Mouse (Mus musculus) neural tube, embryonic 12.5 days (tissue): ENCODE data around the gene Gm20518. TPM values are rescaled to one million over a fixed set of nuclear protein-coding genes. Genes with fewer than 3 reads are reported as not detected.

Experiments used
- ATAC-seq: fragments of 200-750 bp; cut with Nextera tagmentation; 2 replicates; pipeline ENCODE4 v1.8.0; 2017; ENCODE audit warnings: low read depth, mild to moderate bottlenecking, moderate TSS enrichment, moderate library complexity; ENCODE audit not compliant: low FRiP score
- H3K27ac ChIP-seq: fragments of 300-500 bp; sonication (generic); 2 replicates; pipeline ENCODE4 v1.5.1; 2016
- H3K27me3 ChIP-seq: fragments of 300-500 bp; sonication (generic); replicated peaks from 2 replicates; pipeline ENCODE4 v1.6.1; 2016; ENCODE audit warnings: mild to moderate bottlenecking
- H3K36me3 ChIP-seq: fragments of 300-500 bp; sonication (generic); 2 replicates; pipeline ENCODE4 v1.6.1; 2016; ENCODE audit warnings: mild to moderate bottlenecking
- H3K4me1 ChIP-seq: fragments of 300-500 bp; sonication (generic); 2 replicates; pipeline ENCODE4 v1.6.1; 2016
- H3K4me2 ChIP-seq: fragments of 300-500 bp; sonication (generic); replicated peaks from 2 replicates; pipeline ENCODE4 v1.6.1; 2016; ENCODE audit warnings: mild to moderate bottlenecking
- H3K4me3 ChIP-seq: fragments of 300-500 bp; sonication (generic); 2 replicates; pipeline ENCODE4 v1.5.1; 2016
- H3K9ac ChIP-seq: fragments of 300-500 bp; sonication (generic); 2 replicates; pipeline ENCODE4 v1.6.1; 2016; ENCODE audit warnings: mild to moderate bottlenecking
- H3K9me3 ChIP-seq: fragments of 300-500 bp; sonication (generic); 2 replicates; pipeline ENCODE4 v1.6.1; 2016; ENCODE audit warnings: mild to moderate bottlenecking
- WGBS: fragments of 180-500 bp; shearing (Covaris S2); methylation state at CpG from one replicate; pipeline ENCODE4 v1.1.7; 2016; 5-methylcytosine and 5-hydroxymethylcytosine counted together
- polyA plus RNA-seq: library from polyadenylated mRNA; unstranded; fragments of >200 nt; fragmentation: Nextera tagmentation; extraction: Ambion mirVana; gene quantifications from 2 replicates; pipeline ENCODE4 v1.2.1, GENCODE M21; 2016

The Gm20518 gene
- polyA plus RNA-seq, 1 experiment from 2014 or later = 0.43 TPM

DNA sequence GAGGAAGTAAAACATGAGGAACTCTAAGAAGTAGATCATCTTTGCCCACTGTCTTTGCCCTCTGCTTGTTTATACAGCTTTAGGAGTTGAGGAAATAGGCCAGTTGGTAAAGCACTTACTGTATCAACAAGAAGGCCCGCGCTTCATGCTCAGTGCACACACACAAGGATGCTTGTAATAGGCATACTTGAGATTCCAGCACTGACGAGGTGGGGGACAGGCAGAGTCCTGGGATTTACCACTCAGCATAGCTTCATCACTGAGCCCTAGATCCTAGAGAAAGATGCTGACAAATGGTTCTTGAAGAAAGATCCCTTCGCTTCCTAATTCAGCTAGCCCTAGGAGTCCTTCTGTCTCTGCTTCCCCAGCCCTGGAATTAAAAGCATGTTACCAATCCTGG, 78.3 kb downstream of the Gm20518 start:
- peaks cover 45% of the 10 kb centered on the region for H3K27me3 ChIP-seq
- no peak overlapping the region for H3K4me3 ChIP-seq
- H3K27ac ChIP-seq = no peak overlapping the region
- no peak overlapping the region for H3K9ac ChIP-seq
- ATAC-seq = no peak
- peaks cover 26% of the 10 kb centered on the region for H3K4me1 ChIP-seq
- H3K36me3 ChIP-seq = no peaks in the 10 kb centered on the region
- no peak overlapping the region for H3K4me2 ChIP-seq
- no peaks in the 10 kb centered on the region for H3K9me3 ChIP-seq
- WGBS = 53% methylated on average over 4 of the region's 4 CpGs

DNA sequence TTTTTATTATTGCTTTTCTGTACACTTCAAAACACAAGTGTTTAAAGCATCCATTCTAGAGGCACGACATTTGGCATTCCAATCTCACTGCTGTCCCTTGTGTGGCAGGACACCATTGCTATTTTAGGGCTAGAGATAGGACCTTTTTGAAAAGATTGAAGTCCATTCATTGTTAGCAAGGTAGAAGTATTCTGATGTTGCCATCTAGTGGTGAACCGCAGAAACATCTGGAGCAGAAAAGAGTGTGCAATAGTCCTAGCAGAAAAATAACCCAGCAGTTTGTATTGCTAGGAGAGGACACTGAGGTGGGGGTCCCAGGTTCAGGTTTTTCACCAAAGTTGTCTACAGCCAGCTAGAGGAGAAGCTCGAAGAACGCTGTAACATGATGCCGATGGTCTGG, 79.4 kb downstream of the Gm20518 start:
- H3K27me3 ChIP-seq = peaks cover 46% of the 10 kb centered on the region
- 10% methylated on average over 5 of the region's 5 CpGs for WGBS
- no peak overlapping the region for H3K4me3 ChIP-seq
- H3K4me1 ChIP-seq = peaks cover 32% of the 10 kb centered on the region
- no peak overlapping the region for H3K4me2 ChIP-seq
- no peak overlapping the region for H3K27ac ChIP-seq
- no peak for ATAC-seq
- H3K36me3 ChIP-seq = no peaks in the 10 kb centered on the region
- no peak overlapping the region for H3K9ac ChIP-seq
- H3K9me3 ChIP-seq = no peaks in the 10 kb centered on the region

DNA sequence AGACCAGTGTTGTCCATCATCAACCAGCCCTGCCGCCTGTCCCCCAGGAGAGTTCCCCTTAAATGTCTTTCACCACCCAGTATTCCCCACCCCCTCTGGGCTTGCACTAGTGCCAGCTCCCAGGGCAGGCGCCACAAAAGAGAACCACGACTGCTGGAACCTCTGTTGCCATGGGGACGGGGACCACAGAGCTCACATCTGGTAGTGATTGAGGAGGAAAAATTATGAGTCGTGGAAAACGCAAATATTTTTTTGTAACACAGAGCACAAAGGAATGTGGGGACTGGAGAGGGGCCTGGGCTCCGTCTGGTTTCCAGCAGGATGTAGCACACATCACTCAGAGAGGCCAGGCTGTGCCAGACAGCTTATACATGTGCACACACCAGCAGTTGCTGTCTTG, 81.8 kb downstream of the Gm20518 start:
- 24% methylated on average over 7 of the region's 7 CpGs for WGBS
- peaks cover 55% of the 10 kb centered on the region for H3K27me3 ChIP-seq
- H3K36me3 ChIP-seq = no peaks in the 10 kb centered on the region
- no peak overlapping the region for H3K4me3 ChIP-seq
- ATAC-seq = no peak
- H3K9ac ChIP-seq = no peak overlapping the region
- H3K4me2 ChIP-seq = no peak overlapping the region
- H3K27ac ChIP-seq = no peak overlapping the region
- no peaks in the 10 kb centered on the region for H3K9me3 ChIP-seq
- peaks cover 34% of the 10 kb centered on the region for H3K4me1 ChIP-seq

DNA sequence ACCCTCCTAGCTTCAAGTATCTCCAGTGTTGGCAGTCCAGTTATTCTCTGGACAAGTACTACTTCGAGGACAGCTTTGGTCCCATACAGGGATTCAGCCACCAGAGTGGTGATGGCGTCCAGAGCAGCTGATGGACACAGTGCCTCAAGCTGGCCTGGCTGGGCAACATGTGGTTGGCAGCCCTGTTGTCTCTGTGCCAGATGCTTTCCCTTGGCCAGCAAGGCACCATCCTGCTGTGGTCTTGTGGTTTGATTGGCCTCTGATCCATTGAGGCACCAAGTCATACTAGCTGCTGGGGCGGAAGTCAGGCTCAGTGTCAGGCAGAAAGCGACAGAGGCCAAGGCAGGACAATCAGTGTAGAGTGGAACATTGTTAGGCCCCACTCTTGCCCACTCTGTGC, 82.3 kb downstream of the Gm20518 start:
- no peaks in the 10 kb centered on the region for H3K9me3 ChIP-seq
- no peak overlapping the region for H3K27ac ChIP-seq
- peaks cover 39% of the 10 kb centered on the region for H3K4me1 ChIP-seq
- H3K27me3 ChIP-seq = peaks cover 55% of the 10 kb centered on the region
- H3K4me3 ChIP-seq = no peak overlapping the region
- ATAC-seq = no peak
- H3K36me3 ChIP-seq = no peaks in the 10 kb centered on the region
- no peak overlapping the region for H3K4me2 ChIP-seq
- WGBS = 78% methylated on average over 4 of the region's 4 CpGs
- no peak overlapping the region for H3K9ac ChIP-seq

DNA sequence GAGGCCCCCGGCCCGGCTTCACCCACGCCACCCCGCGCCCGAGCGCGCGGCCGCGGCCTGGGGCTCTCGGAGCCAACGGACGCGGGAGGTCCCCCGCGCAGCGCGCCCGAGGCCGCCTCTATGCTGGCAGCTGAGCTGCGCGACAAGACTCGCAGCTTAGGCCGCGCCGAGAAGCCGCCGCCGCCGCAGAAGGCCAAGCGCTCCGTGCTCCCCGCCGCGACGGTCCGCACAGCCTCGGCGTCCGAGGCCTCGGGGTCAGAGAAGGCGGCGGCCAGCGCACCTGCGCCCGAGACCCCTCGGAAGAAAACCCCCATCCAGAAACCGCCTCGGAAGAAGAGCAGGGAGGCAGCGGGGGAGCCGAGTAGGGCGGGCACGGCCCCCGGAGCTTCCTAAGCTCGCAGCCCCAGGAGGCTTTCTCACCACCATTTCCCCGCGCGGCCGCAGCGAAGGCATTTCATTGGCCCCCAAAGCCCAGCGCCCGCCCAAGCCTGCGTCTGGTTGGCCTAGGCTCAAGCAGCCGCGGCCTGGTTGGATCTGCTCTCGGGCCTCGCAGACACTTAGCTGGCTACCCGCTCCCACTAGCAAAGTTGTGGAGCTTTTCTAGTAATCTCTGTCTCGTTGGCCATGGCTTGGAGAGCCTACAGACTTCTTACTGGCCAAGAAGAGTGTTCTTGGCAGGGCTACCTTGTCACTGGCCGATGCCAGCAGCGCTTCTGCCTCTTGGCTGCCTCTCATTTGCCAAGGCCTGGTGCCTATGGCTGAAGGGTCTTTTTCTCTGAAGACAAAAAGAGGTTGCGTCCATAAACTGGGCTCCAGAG, 84.1 kb downstream of the Gm20518 start:
- WGBS = 2% methylated on average over 71 of the region's 73 CpGs
- Histone ChIP-seq H3K36me3 (no peaks in the 10 kb centered on the region), H3K4me1 (peaks cover 55% of the 10 kb centered on the region), H3K9me3 (no peaks in the 10 kb centered on the region), H3K9ac (peak overlapping the region; percentile 88), H3K27ac (peak overlapping the region; percentile 47; the same call in 1 of the 2 replicates), H3K4me2 (peak overlapping the region; percentile 97), H3K4me3 (peak overlapping the region; percentile 59), H3K27me3 (peaks cover 65% of the 10 kb centered on the region)
- ATAC-seq = peak; percentile 82

DNA sequence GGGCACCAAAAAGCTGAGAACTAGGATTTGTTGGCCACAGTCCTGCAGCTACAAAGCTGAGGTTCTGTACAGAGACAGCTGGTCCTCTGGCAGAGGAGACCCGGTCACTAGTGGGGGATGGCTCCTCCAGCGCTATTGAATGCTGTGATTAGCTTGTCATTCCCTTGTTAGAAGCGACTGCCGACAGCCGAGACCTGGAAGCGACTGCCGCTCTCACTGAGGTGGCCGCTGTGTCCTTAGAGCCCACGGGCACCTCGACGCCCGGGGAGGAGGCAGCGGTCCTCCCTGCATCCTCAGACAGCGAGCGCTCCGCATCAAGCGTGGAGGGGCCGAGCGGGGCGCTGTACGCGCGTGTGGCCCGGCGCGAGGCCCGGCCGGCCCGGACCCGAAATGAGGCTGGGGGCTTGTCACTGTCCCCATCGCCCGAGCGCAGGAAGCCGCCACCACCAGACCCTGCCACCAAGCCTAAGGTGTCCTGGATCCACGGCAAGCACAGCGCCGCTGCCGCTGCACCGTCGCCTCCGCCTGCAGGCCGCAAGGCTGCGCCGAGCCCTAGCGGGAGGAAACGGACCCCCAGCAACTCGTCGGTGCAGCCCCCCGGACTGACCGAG, 84.8 kb downstream of the Gm20518 start:
- 4% methylated on average over 50 of the region's 50 CpGs for WGBS

DNA sequence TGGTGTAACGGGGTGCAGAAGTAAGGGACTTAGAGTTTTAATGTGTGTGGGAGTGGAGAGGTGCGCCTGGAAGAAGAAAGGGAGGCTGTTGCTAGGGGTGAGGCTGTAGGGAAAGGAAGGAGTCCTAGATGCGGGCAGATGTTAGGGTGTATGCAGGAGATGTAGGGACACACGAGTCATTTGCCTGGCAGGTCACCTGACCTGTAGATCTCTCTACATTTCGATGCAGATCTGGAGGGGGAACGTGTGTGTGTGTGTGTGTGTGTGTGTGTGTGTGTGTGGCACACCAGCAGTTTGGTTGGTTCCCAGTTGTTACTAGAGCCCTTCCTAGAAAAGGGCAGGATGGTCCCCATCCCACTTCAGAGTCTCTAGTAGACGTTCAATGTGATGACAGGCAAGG, 86.5 kb downstream of the Gm20518 start:
- H3K36me3 ChIP-seq = no peaks in the 10 kb centered on the region
- ATAC-seq = no peak
- peaks cover 75% of the 10 kb centered on the region for H3K27me3 ChIP-seq
- H3K9me3 ChIP-seq = no peaks in the 10 kb centered on the region
- H3K27ac ChIP-seq = no peak overlapping the region
- no peak overlapping the region for H3K4me3 ChIP-seq
- WGBS = 10% methylated on average over 7 of the region's 7 CpGs
- 0 out of 2 replicates have a peak overlapping the region, but pooled peaks have one; percentile 35 for H3K9ac ChIP-seq
- peak overlapping the region; percentile 62 for H3K4me2 ChIP-seq
- H3K4me1 ChIP-seq = peaks cover 59% of the 10 kb centered on the region

More for the DNA sequence above, 84.8 kb downstream of the Gm20518 start:
- Histone ChIP-seq H3K9me3 (no peaks in the 10 kb centered on the region), H3K4me2 (peak overlapping the region; percentile 97), H3K36me3 (no peaks in the 10 kb centered on the region), H3K9ac (peak overlapping the region; percentile 88), H3K4me3 (peak overlapping the region; percentile 59), H3K27ac (peak overlapping the region; percentile 47; the same call in 1 of the 2 replicates), H3K4me1 (peaks cover 61% of the 10 kb centered on the region), H3K27me3 (peaks cover 72% of the 10 kb centered on the region)
- ATAC-seq = peak; percentile 20

DNA sequence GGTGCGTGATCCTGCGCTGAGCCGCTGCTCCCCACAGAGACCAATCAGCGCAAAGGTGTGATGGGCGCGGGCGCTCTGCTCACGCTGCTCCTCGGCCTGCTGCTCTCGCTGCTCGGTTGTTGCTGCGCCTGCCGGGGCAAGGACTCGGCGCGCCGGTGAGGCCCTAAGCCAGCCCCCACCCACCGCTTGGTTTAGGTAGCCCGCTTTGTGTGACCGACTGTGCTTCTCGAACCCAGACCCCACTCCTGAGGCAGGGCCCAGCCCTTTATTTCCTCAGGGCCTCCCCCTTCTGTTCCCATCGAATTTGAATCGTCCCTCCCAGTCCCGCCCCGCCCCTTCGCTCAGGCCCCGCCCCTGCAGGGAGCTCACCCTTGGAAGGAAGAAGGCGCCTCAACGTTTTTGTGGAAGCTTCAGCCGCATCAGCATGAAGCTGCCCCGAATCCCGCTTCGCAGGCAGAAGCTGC, 87.0 kb downstream of the Gm20518 start:
- peaks cover 54% of the 10 kb centered on the region for H3K4me1 ChIP-seq
- H3K9ac ChIP-seq = 0 out of 2 replicates have a peak overlapping the region, but pooled peaks have one; percentile 35
- H3K4me2 ChIP-seq = peak overlapping the region; percentile 62
- H3K9me3 ChIP-seq = no peaks in the 10 kb centered on the region
- no peaks in the 10 kb centered on the region for H3K36me3 ChIP-seq
- H3K4me3 ChIP-seq = peak overlapping the region; percentile 24
- peaks cover 77% of the 10 kb centered on the region for H3K27me3 ChIP-seq
- no peak for ATAC-seq
- H3K27ac ChIP-seq = no peak overlapping the region
- under 1% methylated on average over 33 of the region's 33 CpGs for WGBS

DNA sequence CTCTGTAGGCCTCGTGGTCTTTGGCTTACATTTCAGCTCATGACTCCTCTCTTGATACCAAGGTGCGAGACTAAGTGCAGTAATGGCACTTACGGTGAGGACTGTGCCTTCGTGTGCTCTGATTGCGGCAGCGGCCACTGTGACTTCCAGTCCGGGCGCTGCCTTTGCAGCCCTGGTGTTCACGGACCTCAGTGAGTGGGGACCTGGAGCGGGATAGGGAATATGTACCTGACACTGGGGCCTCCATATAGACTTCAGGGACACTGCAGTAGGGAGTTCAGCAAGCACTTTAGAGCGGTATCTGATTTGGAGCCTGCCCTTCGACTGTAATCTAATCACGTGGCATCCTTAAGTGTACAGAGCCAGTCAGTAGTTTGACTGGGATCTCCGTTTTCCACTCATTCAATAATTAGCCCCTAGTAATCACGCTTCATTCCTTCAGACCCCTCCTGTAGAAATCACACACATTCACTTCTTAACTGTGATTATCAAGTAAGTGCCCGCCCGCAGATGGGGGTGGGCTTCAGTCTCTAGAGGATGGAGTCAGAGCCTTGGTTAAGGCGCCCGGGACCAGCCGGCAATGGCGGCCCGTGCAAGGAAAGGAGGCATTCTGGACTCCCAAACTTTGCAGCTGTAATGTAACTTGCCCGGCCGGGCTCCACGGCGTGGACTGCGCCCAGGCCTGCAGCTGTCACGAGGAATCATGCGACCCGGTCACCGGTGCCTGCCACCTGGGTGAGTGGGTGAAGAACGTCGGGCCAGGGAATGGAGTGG, 87.6 kb downstream of the Gm20518 start:
- Histone ChIP-seq H3K9ac (0 out of 2 replicates have a peak overlapping the region, but pooled peaks have one; percentile 35), H3K4me1 (peaks cover 48% of the 10 kb centered on the region), H3K4me3 (peak overlapping the region; percentile 27), H3K36me3 (no peaks in the 10 kb centered on the region), H3K9me3 (no peaks in the 10 kb centered on the region), H3K27ac (no peak overlapping the region), H3K27me3 (peaks cover 83% of the 10 kb centered on the region), H3K4me2 (peak overlapping the region; percentile 62)
- ATAC-seq = no peak
- WGBS = 6% methylated on average over 33 of the region's 33 CpGs

DNA sequence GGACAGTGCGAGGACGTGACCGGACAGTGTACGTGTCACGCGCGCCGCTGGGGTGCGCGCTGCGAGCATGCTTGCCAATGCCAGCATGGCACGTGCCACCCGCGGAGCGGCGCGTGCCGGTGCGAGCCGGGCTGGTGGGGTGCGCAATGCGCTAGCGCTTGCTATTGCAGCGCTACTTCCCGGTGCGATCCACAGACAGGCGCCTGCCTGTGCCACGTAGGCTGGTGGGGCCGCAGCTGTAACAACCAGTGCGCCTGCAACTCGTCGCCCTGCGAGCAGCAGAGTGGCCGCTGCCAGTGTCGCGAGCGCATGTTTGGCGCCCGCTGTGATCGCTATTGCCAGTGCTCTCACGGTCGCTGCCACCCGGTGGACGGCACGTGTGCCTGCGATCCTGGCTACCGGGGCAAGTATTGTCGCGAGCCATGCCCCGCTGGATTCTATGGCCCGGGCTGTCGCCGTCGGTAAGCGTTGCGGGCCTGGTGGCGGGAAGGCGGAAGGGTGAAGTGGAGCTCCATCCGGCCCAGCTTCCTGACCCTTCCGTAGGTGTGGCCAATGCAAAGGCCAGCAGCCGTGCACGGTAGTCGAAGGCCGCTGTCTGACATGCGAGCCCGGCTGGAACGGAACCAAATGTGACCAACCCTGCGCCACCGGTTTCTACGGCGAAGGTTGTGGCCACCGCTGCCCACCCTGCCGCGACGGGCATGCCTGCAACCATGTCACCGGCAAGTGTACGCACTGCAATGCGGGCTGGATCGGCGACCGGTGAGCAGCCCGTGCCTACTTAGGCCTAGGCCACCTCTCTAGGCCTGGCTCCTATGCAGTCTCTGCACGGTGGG, 88.4 kb downstream of the Gm20518 start:
- peaks cover 53% of the 10 kb centered on the region for H3K4me1 ChIP-seq

DNA sequence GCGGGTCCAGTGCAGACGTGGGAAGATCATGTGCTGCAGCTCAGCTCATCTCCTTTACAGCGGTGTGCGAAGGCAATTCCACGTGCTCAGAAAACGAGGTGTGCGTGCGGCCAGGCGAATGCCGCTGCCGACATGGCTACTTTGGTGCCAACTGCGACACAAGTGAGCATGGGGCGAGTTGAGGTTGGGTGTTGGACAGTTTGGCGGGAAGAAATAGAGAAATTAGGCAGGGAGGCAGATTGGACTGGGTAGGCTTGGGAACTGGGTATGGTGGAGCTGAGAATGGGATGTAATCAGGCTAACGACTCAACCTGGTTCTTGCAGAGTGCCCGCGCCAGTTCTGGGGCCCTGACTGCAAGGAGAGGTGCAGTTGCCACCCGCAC, 89.0 kb downstream of the Gm20518 start:
- H3K27ac ChIP-seq = no peak overlapping the region
- no peaks in the 10 kb centered on the region for H3K9me3 ChIP-seq
- H3K4me3 ChIP-seq = peak overlapping the region; percentile 27; the same call in 1 of the 2 replicates
- 0 out of 2 replicates have a peak overlapping the region, but pooled peaks have one; percentile 13 for H3K9ac ChIP-seq
- peak overlapping the region; percentile 58 for H3K4me2 ChIP-seq
- H3K4me1 ChIP-seq = peaks cover 54% of the 10 kb centered on the region
- H3K27me3 ChIP-seq = peaks cover 97% of the 10 kb centered on the region
- WGBS = 5% methylated on average over 18 of the region's 18 CpGs
- H3K36me3 ChIP-seq = no peaks in the 10 kb centered on the region
- no peak for ATAC-seq

More for the DNA sequence above, 88.4 kb downstream of the Gm20518 start:
- peak overlapping the region; percentile 58 for H3K4me2 ChIP-seq
- H3K27me3 ChIP-seq = peaks cover 91% of the 10 kb centered on the region
- peak overlapping the region; percentile 27 for H3K4me3 ChIP-seq
- no peaks in the 10 kb centered on the region for H3K9me3 ChIP-seq
- no peak for ATAC-seq
- H3K27ac ChIP-seq = no peak overlapping the region
- WGBS = 2% methylated on average over 83 of the region's 83 CpGs
- no peaks in the 10 kb centered on the region for H3K36me3 ChIP-seq
- peak overlapping the region; percentile 13; the same call in 1 of the 2 replicates for H3K9ac ChIP-seq
